ENCODE assay signal across 25 mouse cellular contexts in the genomic region with DNA sequence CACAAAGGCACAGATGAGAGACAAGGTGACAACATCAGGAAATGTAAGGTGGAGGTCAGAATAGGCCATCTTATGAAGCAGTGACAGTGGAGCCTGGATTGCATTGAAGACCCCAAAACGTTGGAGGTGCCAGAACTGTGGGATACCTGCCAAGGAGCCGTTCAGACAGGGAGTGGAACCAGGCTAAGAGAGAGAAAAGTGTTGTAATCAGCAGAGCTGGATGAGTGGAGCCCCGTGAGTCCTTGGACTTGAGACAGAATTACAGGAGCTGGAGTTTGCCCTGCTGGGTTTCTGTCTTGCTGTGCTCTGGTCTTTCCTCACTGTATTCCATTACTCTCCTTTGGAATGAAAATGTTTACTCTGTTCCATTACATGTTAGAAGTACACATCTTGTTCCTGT. TPM values are rescaled to one million over a fixed set of nuclear protein-coding genes. Genes with fewer than 3 reads are reported as not detected.
DNase-seq lines count a peak whose midpoint lies in the region; ATAC-seq and TF ChIP-seq lines count a peak whose summit lies in the region.
"Had no signal": no experiment of that assay in that cellular context is flagged by ENCODE, and none has a peak within 500 bp of the region (broad histone marks: within the 10 kb centered on the region; RNA-seq: fewer than 3 reads in every experiment).

No protein-coding gene starts in this region.

- no peaks in the 10 kb centered on the region for H3K27me3 ChIP-seq in kidney, embryonic 15.5 days
- no peaks in the 10 kb centered on the region for H3K27me3 ChIP-seq in stomach, embryonic 16.5 days (ENCODE audit: control insufficient read depth, insufficient read depth, low read length)
- no peaks in the 10 kb centered on the region for H3K27me3 ChIP-seq in stomach, postnatal 0 days (ENCODE audit: control insufficient read depth, insufficient read depth, low read length)
- no peaks in the 10 kb centered on the region for H3K27me3 ChIP-seq in liver, postnatal 0 days (ENCODE audit: insufficient read depth, low read length)
- H3K27me3 ChIP-seq: liver, embryonic 13.5 days had no signal

- H3K36me3 ChIP-seq in kidney, embryonic 15.5 days = no peaks in the 10 kb centered on the region
- no peaks in the 10 kb centered on the region for H3K36me3 ChIP-seq in stomach, embryonic 16.5 days (ENCODE audit: control insufficient read depth, insufficient read depth, low read length)
- no peaks in the 10 kb centered on the region for H3K36me3 ChIP-seq in stomach, postnatal 0 days (ENCODE audit: control insufficient read depth, insufficient read depth, low read length)
- H3K36me3 ChIP-seq in liver, postnatal 0 days (replicated peaks; ENCODE audit: insufficient read depth, low read length) = no peaks in the 10 kb centered on the region
- H3K36me3 ChIP-seq: liver, embryonic 13.5 days had no signal

- H3K4me2 ChIP-seq in kidney, embryonic 15.5 days = no peak overlapping the region
- H3K4me2 ChIP-seq in stomach, embryonic 16.5 days (ENCODE audit: low read depth, low read length) = no peak overlapping the region
- no peak overlapping the region for H3K4me2 ChIP-seq in stomach, postnatal 0 days (replicated peaks; ENCODE audit: low read depth)
- no peak overlapping the region for H3K4me2 ChIP-seq in liver, postnatal 0 days (ENCODE audit: low read depth, low read length)
- H3K4me2 ChIP-seq: liver, embryonic 13.5 days had no signal

- peak; percentile 72 for DNase-seq in kidney, adult 11 months
- DNase-seq in stomach, postnatal 0 days (ENCODE audit: low spot score) = no peak
- DNase-seq in liver, postnatal 0 days = no peak
- DNase-seq in layer of hippocampus, postnatal 10 days (ENCODE audit: low spot score in 2 of 2) = no peak
- DNase-seq in urinary bladder, postnatal 10 days (ENCODE audit: low spot score) = no peak
- DNase-seq: cerebellum, adult 11-12 months; cerebellum, postnatal 36 days; gastrocnemius, adult 2 months; heart, adult 2 months; liver, embryonic 13.5 days; midbrain, embryonic 14.5 days; right cerebral cortex, adult 18-20 months; spleen, adult 18-20 months; thymus, postnatal 36 days had no signal

- no peak for TF ChIP-seq CTCF in stomach, postnatal 0 days (IDR thresholded peaks at IDR 0.05; ENCODE audit: low read depth)
- TF ChIP-seq CTCF in liver, postnatal 0 days (IDR thresholded peaks at IDR 0.05; ENCODE audit: low read depth) = no peak

- no peak overlapping the region for H3K9ac ChIP-seq in kidney, embryonic 15.5 days
- no peak overlapping the region for H3K9ac ChIP-seq in stomach, embryonic 16.5 days (ENCODE audit: low read length)
- no peak overlapping the region for H3K9ac ChIP-seq in stomach, postnatal 0 days (ENCODE audit: low read length)
- no peak overlapping the region for H3K9ac ChIP-seq in liver, postnatal 0 days (replicated peaks)
- H3K9ac ChIP-seq: liver, embryonic 13.5 days had no signal

- TF ChIP-seq EP300 in stomach, postnatal 0 days (optimal IDR thresholded peaks at IDR 0.05) = no peak
- TF ChIP-seq EP300 in liver, postnatal 0 days (IDR thresholded peaks at IDR 0.05; ENCODE audit: low read depth) = no peak

- H3K9me3 ChIP-seq in kidney, embryonic 15.5 days (replicated peaks) = no peaks in the 10 kb centered on the region
- H3K9me3 ChIP-seq in stomach, embryonic 16.5 days (replicated peaks; ENCODE audit: control insufficient read depth, low read length) = no peaks in the 10 kb centered on the region
- no peaks in the 10 kb centered on the region for H3K9me3 ChIP-seq in stomach, postnatal 0 days (ENCODE audit: control insufficient read depth, low read length)
- H3K9me3 ChIP-seq in liver, postnatal 0 days (ENCODE audit: low read length) = no peaks in the 10 kb centered on the region
- H3K9me3 ChIP-seq: liver, embryonic 13.5 days had no signal

- no peak for ATAC-seq in kidney, embryonic 15.5 days (replicated peaks; ENCODE audit: low FRiP score)
- ATAC-seq in stomach, embryonic 16.5 days (ENCODE audit: insufficient read depth, low FRiP score) = no peak
- no peak for ATAC-seq in stomach, postnatal 0 days (ENCODE audit: low FRiP score, low TSS enrichment)
- no peak for ATAC-seq in liver, postnatal 0 days
- ATAC-seq: forebrain, embryonic 16.5 days; hindbrain, embryonic 16.5 days had no signal

- no peak overlapping the region for H3K4me3 ChIP-seq in kidney, embryonic 15.5 days (replicated peaks)
- no peak overlapping the region for H3K4me3 ChIP-seq in stomach, embryonic 16.5 days (replicated peaks; ENCODE audit: low read length)
- no peak overlapping the region for H3K4me3 ChIP-seq in stomach, postnatal 0 days (ENCODE audit: low read depth, low read length)
- no peak overlapping the region for H3K4me3 ChIP-seq in liver, postnatal 0 days (ENCODE audit: low read depth, low read length)
- H3K4me3 ChIP-seq: embryonic facial prominence, embryonic 10.5 days; erythroblast, embryonic 14.5 days; gastrocnemius, adult 2 months; heart, adult 2 months; liver, embryonic 13.5 days had no signal

- 55% methylated on average over 3 of the region's 3 CpGs for WGBS in kidney, embryonic 15.5 days
- 46% methylated on average over 3 of the region's 3 CpGs for WGBS in stomach, embryonic 16.5 days
- WGBS in stomach, postnatal 0 days = 41% methylated on average over 3 of the region's 3 CpGs
- 34% methylated on average over 3 of the region's 3 CpGs for WGBS in liver, postnatal 0 days (ENCODE audit: insufficient replicate concordance)

- H3K27ac ChIP-seq in kidney, embryonic 15.5 days = no peak overlapping the region
- peak overlapping the region; percentile 1; the same call in 1 of the 2 replicates for H3K27ac ChIP-seq in stomach, embryonic 16.5 days (ENCODE audit: low read length)
- H3K27ac ChIP-seq in stomach, postnatal 0 days (replicated peaks) = no peak overlapping the region
- peak overlapping the region; percentile 32 for H3K27ac ChIP-seq in liver, postnatal 0 days (ENCODE audit: low read depth)
- H3K27ac ChIP-seq: embryonic facial prominence, embryonic 10.5 days; gastrocnemius, adult 2 months; heart, adult 2 months; liver, embryonic 13.5 days had no signal

- peaks cover 5% of the 10 kb centered on the region; the same call in 1 of the 2 replicates for H3K4me1 ChIP-seq in kidney, embryonic 15.5 days
- no peaks in the 10 kb centered on the region for H3K4me1 ChIP-seq in stomach, embryonic 16.5 days (ENCODE audit: control insufficient read depth, insufficient read depth, low read length)
- no peaks in the 10 kb centered on the region for H3K4me1 ChIP-seq in stomach, postnatal 0 days (replicated peaks; ENCODE audit: control insufficient read depth, insufficient read depth)
- peaks cover 2% of the 10 kb centered on the region for H3K4me1 ChIP-seq in liver, postnatal 0 days (ENCODE audit: insufficient read depth)

RNA-seq across cellular contexts. Expression of a gene that starts 4.5 kb away (rescaled TPM):
- 16.4 and 17.6 TPM in 2 replicates for polyA plus RNA-seq in kidney, embryonic 15.5 days (2015; fragmentation: Nextera tagmentation; extraction: Ambion mirVana)
- polyA plus RNA-seq in stomach, embryonic 16.5 days (2015; fragmentation: Nextera tagmentation; extraction: Ambion mirVana) = 14.8 and 18.3 TPM in 2 replicates
- 7.7 and 9.4 TPM in 2 replicates for polyA plus RNA-seq in stomach, postnatal 0 days (2015; fragmentation: Nextera tagmentation; extraction: Ambion mirVana)
- 4.9 and 5.1 TPM in 2 replicates for polyA plus RNA-seq in liver, postnatal 0 days (2015; fragmentation: Nextera tagmentation; extraction: Ambion mirVana)
- 10 to 100 TPM; 17.2 to 27.3 TPM for total RNA-seq in layer of hippocampus, postnatal 10 days (2021)

RNA-seq across cellular contexts. Expression of a gene that starts 11.8 kb away (rescaled TPM):
- polyA plus RNA-seq in kidney, embryonic 15.5 days (2015; fragmentation: Nextera tagmentation; extraction: Ambion mirVana) = 1,698 and 1,797 TPM in 2 replicates
- 1,202 and 1,296 TPM in 2 replicates for polyA plus RNA-seq in stomach, embryonic 16.5 days (2015; fragmentation: Nextera tagmentation; extraction: Ambion mirVana)
- 470 and 552 TPM in 2 replicates for polyA plus RNA-seq in stomach, postnatal 0 days (2015; fragmentation: Nextera tagmentation; extraction: Ambion mirVana)
- 389 and 423 TPM in 2 replicates for polyA plus RNA-seq in liver, postnatal 0 days (2015; fragmentation: Nextera tagmentation; extraction: Ambion mirVana)
- 100 to 1,000 TPM; 931 to 937 TPM for total RNA-seq in layer of hippocampus, postnatal 10 days (2021)

RNA-seq across cellular contexts. Expression of a gene that starts 24.2 kb away (rescaled TPM):
- polyA plus RNA-seq in kidney, embryonic 15.5 days (2015; fragmentation: Nextera tagmentation; extraction: Ambion mirVana) = 1.4 and 2.0 TPM in 2 replicates
- polyA plus RNA-seq in stomach, embryonic 16.5 days (2015; fragmentation: Nextera tagmentation; extraction: Ambion mirVana) = 0.84 and 1.1 TPM in 2 replicates
- 0.89 and 1.1 TPM in 2 replicates for polyA plus RNA-seq in stomach, postnatal 0 days (2015; fragmentation: Nextera tagmentation; extraction: Ambion mirVana)
- 0.07 TPM in 1 of 2 replicates, not detected in the other for polyA plus RNA-seq in liver, postnatal 0 days (2015; fragmentation: Nextera tagmentation; extraction: Ambion mirVana)
- under 1 TPM; 0.36 to 0.57 TPM for total RNA-seq in layer of hippocampus, postnatal 10 days (2021)
- total RNA-seq: megakaryocyte progenitor cell, adult 5-6 weeks had no signal
- polyA plus RNA-seq: erythroblast, embryonic 14.5 days; G1E had no signal

RNA-seq across cellular contexts. Expression of a gene that starts 28.2 kb away (rescaled TPM):
- polyA plus RNA-seq in kidney, embryonic 15.5 days (2015; fragmentation: Nextera tagmentation; extraction: Ambion mirVana) = 20.0 and 20.5 TPM in 2 replicates
- polyA plus RNA-seq in stomach, embryonic 16.5 days (2015; fragmentation: Nextera tagmentation; extraction: Ambion mirVana) = 8.2 and 9.8 TPM in 2 replicates
- 3.9 and 4.1 TPM in 2 replicates for polyA plus RNA-seq in stomach, postnatal 0 days (2015; fragmentation: Nextera tagmentation; extraction: Ambion mirVana)
- 1.4 and 1.8 TPM in 2 replicates for polyA plus RNA-seq in liver, postnatal 0 days (2015; fragmentation: Nextera tagmentation; extraction: Ambion mirVana)
- total RNA-seq in layer of hippocampus, postnatal 10 days (2021) = 10 to 100 TPM in 1 of 2 experiments, 1 to 10 TPM in 1; 8.8 to 13.0 TPM

RNA-seq across cellular contexts. Expression of a gene that starts 30.8 kb away (rescaled TPM):
- polyA plus RNA-seq in kidney, embryonic 15.5 days (2015; fragmentation: Nextera tagmentation; extraction: Ambion mirVana) = not detected in 2 replicates
- polyA plus RNA-seq in stomach, embryonic 16.5 days (2015; fragmentation: Nextera tagmentation; extraction: Ambion mirVana) = not detected in 2 replicates
- polyA plus RNA-seq in stomach, postnatal 0 days (2015; fragmentation: Nextera tagmentation; extraction: Ambion mirVana) = not detected in 2 replicates
- not detected in 2 replicates for polyA plus RNA-seq in liver, postnatal 0 days (2015; fragmentation: Nextera tagmentation; extraction: Ambion mirVana)
- not detected for total RNA-seq in layer of hippocampus, postnatal 10 days (2021)
- total RNA-seq: G1E; gastrocnemius, adult 2 months; heart, adult 2 months; heart, postnatal 25 days; layer of hippocampus, adult 18-20 months; left cerebral cortex, postnatal 10 days had no signal
- polyA plus RNA-seq: embryonic facial prominence, embryonic 10.5 days; erythroblast, embryonic 14.5 days; forebrain, embryonic 16.5 days; G1E; hindbrain, embryonic 16.5 days; liver, embryonic 13.5 days; midbrain, embryonic 14.5 days had no signal

Comparison
In these comparisons a context has a peak if more than half of its experiments do, and no peak if none do; other contexts are left out.
1. H3K27ac ChIP-seq: peak in stomach, embryonic 16.5 days (single experiment) and liver, postnatal 0 days (single experiment); none in kidney, embryonic 15.5 days (single experiment) and stomach, postnatal 0 days (single experiment).